Mouse (Mus musculus) CD4-positive naive resting alpha-beta T cell, adult 76 days (primary cell): ENCODE data around the gene Tas2r109. TPM values are rescaled to one million over a fixed set of nuclear protein-coding genes. Genes with fewer than 3 reads are reported as not detected.

Experiments
- total RNA-seq: library from RNA; stranded (reverse); gene quantifications from one replicate; pipeline ENCODE4 v1.2.4, GENCODE M21; 2023

Gene Tas2r109
- not detected for total RNA-seq

GRCm38 (mm10) chr6:132980865-132981264, at the start of gene Tas2r109:
Tas2r109 (minus strand) TSS chr6:132980965.

GRCm38 (mm10) chr6:132957819-132958218, 22.9 kb downstream of the Tas2r109 start, which contains the start of gene Tas2r131:
Tas2r131 (minus strand) TSS chr6:132957919.

GRCm38 (mm10) chr6:132950802-132951201, 30.0 kb downstream of the Tas2r109 start, which contains the start of gene Tas2r129:
Tas2r129 (plus strand) TSS chr6:132951102.

Other genes with a start within 250 kb of the Tas2r109 start
- gene Tas2r115, start 242.9 kb downstream of the Tas2r109 start, total RNA-seq: not detected
- gene Tas2r124, start 226.2 kb downstream of the Tas2r109 start, total RNA-seq: not detected
- gene Tas2r102, start 218.8 kb downstream of the Tas2r109 start, total RNA-seq: not detected
- not detected for gene Tas2r136, start 202.8 kb downstream of the Tas2r109 start, total RNA-seq
- not detected for gene Tas2r117, start 178.1 kb downstream of the Tas2r109 start, total RNA-seq
- gene Tas2r123, start 133.8 kb downstream of the Tas2r109 start, total RNA-seq: not detected
- not detected for gene Tas2r116, start 125.5 kb downstream of the Tas2r109 start, total RNA-seq
- not detected for gene Tas2r110, start 113.0 kb downstream of the Tas2r109 start, total RNA-seq
- not detected for gene Tas2r113, start 88.0 kb downstream of the Tas2r109 start, total RNA-seq
- not detected for gene Tas2r125, start 71.3 kb downstream of the Tas2r109 start, total RNA-seq
- not detected for gene Tas2r129, start 29.9 kb downstream of the Tas2r109 start, total RNA-seq
- not detected for gene Tas2r131, start 23.0 kb downstream of the Tas2r109 start, total RNA-seq
- gene Tas2r103, start 56.1 kb upstream of the Tas2r109 start, total RNA-seq: not detected
- gene Tas2r140, start 74.9 kb upstream of the Tas2r109 start, total RNA-seq: not detected
- gene Smim10l1, start 123.9 kb upstream of the Tas2r109 start, total RNA-seq: 18.6 TPM